Mouse (Mus musculus) lung, embryonic 16.5 days (tissue): ENCODE measurements around the gene Ypel2. TPM values are rescaled to one million over a fixed set of nuclear protein-coding genes. Genes with fewer than 3 reads are reported as not detected.

Experiments
- ATAC-seq: fragments of 200-750 bp; cut with Nextera tagmentation; 2 replicates; pipeline ENCODE4 v1.8.0; 2017; ENCODE audit warnings: low read depth, mild to moderate bottlenecking, moderate library complexity
- H3K27ac ChIP-seq: fragments of 300-500 bp; sonication (generic); 2 replicates; pipeline ENCODE4 v1.5.1; 2014; ENCODE audit warnings: mild to moderate bottlenecking, control low read depth, low read length
- H3K27me3 ChIP-seq: fragments of 300-500 bp; sonication (generic); 2 replicates; pipeline ENCODE4 v1.6.1; 2014; ENCODE audit warnings: low read depth, low read length, mixed read lengths; ENCODE audit not compliant: control insufficient read depth, insufficient read depth
- H3K36me3 ChIP-seq: fragments of 300-500 bp; sonication (generic); 2 replicates; pipeline ENCODE4 v1.6.1; 2014; ENCODE audit warnings: low read length; ENCODE audit not compliant: control insufficient read depth, insufficient read depth
- H3K4me1 ChIP-seq: fragments of 300-500 bp; sonication (generic); replicated peaks from 2 replicates; pipeline ENCODE4 v1.6.1; 2014; ENCODE audit warnings: low read length, mixed read lengths; ENCODE audit not compliant: control insufficient read depth, insufficient read depth
- H3K4me2 ChIP-seq: fragments of 300-500 bp; sonication (generic); 2 replicates; pipeline ENCODE4 v1.6.1; 2014; ENCODE audit warnings: low read depth, low read length, control low read depth
- H3K4me3 ChIP-seq: fragments of 300-500 bp; sonication (generic); 2 replicates; pipeline ENCODE4 v1.5.1; 2014; ENCODE audit warnings: mild to moderate bottlenecking, low read length, control low read depth
- H3K9ac ChIP-seq: fragments of 300-500 bp; sonication (generic); 2 replicates; pipeline ENCODE4 v1.6.1; 2014; ENCODE audit warnings: low read length, control low read depth
- H3K9me3 ChIP-seq: fragments of 300-500 bp; sonication (generic); 2 replicates; pipeline ENCODE4 v1.6.1; 2016; ENCODE audit warnings: low read length; ENCODE audit not compliant: control insufficient read depth
- WGBS: fragments of 180-500 bp; shearing (Covaris S2); extraction: QIAGEN DNeasy Blood & Tissue Kit; methylation state at CpG from one replicate; pipeline ENCODE4 v1.1.7; 2014; 5-methylcytosine and 5-hydroxymethylcytosine counted together
- polyA plus RNA-seq: library from polyadenylated mRNA; unstranded; fragments of >200 nt; fragmentation: Nextera tagmentation; extraction: Ambion mirVana; gene quantifications from 2 replicates; pipeline ENCODE4 v1.2.1, GENCODE M21; 2015

The Ypel2 gene
- polyA plus RNA-seq, 1 experiment from 2014 or later: 11.8 TPM

GRCm38 (mm10) chr11:87002078-87002829, 8.7 kb upstream of the Ypel2 start:
- Histone ChIP-seq H3K36me3 (no peaks in the 10 kb centered on the region), H3K9me3 (no peaks in the 10 kb centered on the region), H3K9ac (no peak overlapping the region), H3K4me3 (no peak overlapping the region), H3K27ac (no peak overlapping the region), H3K27me3 (no peaks in the 10 kb centered on the region), H3K4me1 (peaks cover 6% of the 10 kb centered on the region; the same call in 1 of the 2 replicates), H3K4me2 (no peak overlapping the region)
- 0 out of 2 replicates have a peak, but pooled peaks have one; percentile 36 for ATAC-seq
- 70% methylated on average over 10 of the region's 10 CpGs for WGBS

- Histone ChIP-seq H3K9me3 (no peaks in the 10 kb centered on the region), H3K4me3 (no peak overlapping the region), H3K9ac (no peak overlapping the region), H3K27ac (no peak overlapping the region), H3K36me3 (no peaks in the 10 kb centered on the region), H3K27me3 (no peaks in the 10 kb centered on the region), H3K4me1 (peaks cover 4% of the 10 kb centered on the region; the same call in 1 of the 2 replicates), H3K4me2 (no peak overlapping the region)
- no peak for ATAC-seq
- WGBS: 66% methylated on average over 8 of the region's 8 CpGs
These were observed 7.7 kb upstream of the Ypel2 start for GRCm38 (mm10) chr11:87001217-87001616.

- no peaks in the 10 kb centered on the region for H3K36me3 ChIP-seq
- no peak overlapping the region for H3K9ac ChIP-seq
- 62% methylated on average over 2 of the region's 2 CpGs for WGBS
- no peak for ATAC-seq
- no peak overlapping the region for H3K4me3 ChIP-seq
- H3K4me1 ChIP-seq: peaks cover 21% of the 10 kb centered on the region
- no peaks in the 10 kb centered on the region for H3K9me3 ChIP-seq
- H3K4me2 ChIP-seq: no peak overlapping the region
- no peaks in the 10 kb centered on the region for H3K27me3 ChIP-seq
- H3K27ac ChIP-seq: no peak overlapping the region
These were observed 2.8 kb upstream of the Ypel2 start for GRCm38 (mm10) chr11:86996266-86996665.

- no peak overlapping the region for H3K4me2 ChIP-seq
- no peaks in the 10 kb centered on the region for H3K36me3 ChIP-seq
- peak overlapping the region; percentile 3; the same call in 1 of the 2 replicates for H3K9ac ChIP-seq
- WGBS: 40% methylated on average over 6 of the region's 6 CpGs
- no peak for ATAC-seq
- H3K27me3 ChIP-seq: no peaks in the 10 kb centered on the region
- no peak overlapping the region for H3K27ac ChIP-seq
- H3K4me1 ChIP-seq: peaks cover 21% of the 10 kb centered on the region
- H3K4me3 ChIP-seq: no peak overlapping the region
- H3K9me3 ChIP-seq: no peaks in the 10 kb centered on the region
These were observed 2.2 kb upstream of the Ypel2 start for GRCm38 (mm10) chr11:86995625-86996221.

- ATAC-seq: no peak
- Histone ChIP-seq H3K36me3 (no peaks in the 10 kb centered on the region), H3K27ac (peak overlapping the region; percentile 50; the same call in 1 of the 2 replicates), H3K9ac (no peak overlapping the region), H3K4me1 (peaks cover 21% of the 10 kb centered on the region), H3K4me3 (no peak overlapping the region), H3K27me3 (no peaks in the 10 kb centered on the region), H3K4me2 (no peak overlapping the region), H3K9me3 (no peaks in the 10 kb centered on the region)
- WGBS: 36% methylated on average over 10 of the region's 10 CpGs
These were observed 1.5 kb upstream of the Ypel2 start for GRCm38 (mm10) chr11:86994791-86995624.

DNA sequence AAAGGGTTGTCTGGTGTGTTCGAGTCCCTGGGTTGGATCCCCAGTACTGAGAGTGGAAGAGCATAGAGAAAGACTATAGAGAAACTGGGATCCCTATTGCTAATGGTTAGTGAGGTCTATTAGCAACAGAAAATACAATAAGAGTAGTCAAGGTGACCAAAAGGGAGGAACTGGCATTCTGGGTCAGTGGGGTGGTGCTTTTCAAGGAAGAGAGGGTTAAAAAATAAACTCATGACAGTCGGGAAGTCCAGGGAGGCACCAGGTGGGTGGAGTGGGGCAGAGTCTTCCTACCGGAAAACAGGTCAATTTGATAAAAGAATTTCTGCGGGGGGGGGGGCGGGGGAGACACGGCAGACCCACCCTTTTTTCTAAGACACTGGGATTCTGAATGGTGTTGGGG, 823 bp upstream of the Ypel2 start:
- H3K9me3 ChIP-seq: no peaks in the 10 kb centered on the region
- peak overlapping the region; percentile 59 for H3K9ac ChIP-seq
- peak overlapping the region; percentile 85 for H3K4me2 ChIP-seq
- peak overlapping the region; percentile 96 for H3K4me3 ChIP-seq
- H3K4me1 ChIP-seq: peaks cover 23% of the 10 kb centered on the region
- H3K27ac ChIP-seq: peak overlapping the region; percentile 78
- H3K27me3 ChIP-seq: no peaks in the 10 kb centered on the region
- WGBS: 14% methylated on average over 6 of the region's 6 CpGs
- ATAC-seq: no peak
- H3K36me3 ChIP-seq: no peaks in the 10 kb centered on the region

- peak overlapping the region; percentile 96 for H3K4me3 ChIP-seq
- no peaks in the 10 kb centered on the region for H3K36me3 ChIP-seq
- H3K9ac ChIP-seq: peak overlapping the region; percentile 89
- peak overlapping the region; percentile 97 for H3K27ac ChIP-seq
- peaks cover 24% of the 10 kb centered on the region for H3K4me1 ChIP-seq
- peak overlapping the region; percentile 85 for H3K4me2 ChIP-seq
- no peaks in the 10 kb centered on the region for H3K27me3 ChIP-seq
- no peaks in the 10 kb centered on the region for H3K9me3 ChIP-seq
- WGBS: 2% methylated on average over 13 of the region's 13 CpGs
- no peak for ATAC-seq
These were observed 982 bp downstream of the Ypel2 start for GRCm38 (mm10) chr11:86992461-86992988.

GRCm38 (mm10) chr11:86991241-86991640, 2.3 kb downstream of the Ypel2 start:
- no peaks in the 10 kb centered on the region for H3K9me3 ChIP-seq
- WGBS: 83% methylated on average over 4 of the region's 4 CpGs
- no peak for ATAC-seq
- H3K27me3 ChIP-seq: no peaks in the 10 kb centered on the region
- peak overlapping the region; percentile 85; the same call in 1 of the 2 replicates for H3K4me2 ChIP-seq
- no peak overlapping the region for H3K27ac ChIP-seq
- H3K36me3 ChIP-seq: no peaks in the 10 kb centered on the region
- H3K4me1 ChIP-seq: peaks cover 26% of the 10 kb centered on the region
- H3K9ac ChIP-seq: no peak overlapping the region
- no peak overlapping the region for H3K4me3 ChIP-seq

DNA sequence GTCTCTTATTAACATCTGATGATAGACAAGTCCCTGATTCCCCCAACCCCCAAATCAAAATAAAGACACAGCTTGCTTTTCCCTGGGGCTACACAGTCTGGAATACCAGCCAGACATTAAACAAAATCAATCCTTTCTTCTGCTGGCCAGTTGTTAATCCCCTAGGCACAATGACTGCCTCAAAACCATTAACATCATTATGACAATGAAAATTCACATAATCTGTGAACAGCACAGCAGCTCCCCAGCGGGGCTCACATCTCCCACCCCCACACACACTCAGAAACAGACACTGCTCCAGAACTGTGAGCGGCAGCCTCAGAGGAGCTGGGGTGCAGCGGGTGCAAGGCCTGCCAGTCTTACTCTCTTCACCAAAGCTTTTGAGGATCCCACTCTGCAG, 3.2 kb downstream of the Ypel2 start:
- Histone ChIP-seq H3K4me1 (peaks cover 26% of the 10 kb centered on the region), H3K9me3 (no peaks in the 10 kb centered on the region), H3K27ac (no peak overlapping the region), H3K9ac (no peak overlapping the region), H3K4me3 (no peak overlapping the region), H3K4me2 (no peak overlapping the region), H3K27me3 (no peaks in the 10 kb centered on the region), H3K36me3 (no peaks in the 10 kb centered on the region)
- 81% methylated on average over 3 of the region's 3 CpGs for WGBS
- no peak for ATAC-seq
